Mouse (Mus musculus): ENCODE results near the gene Ccdc82. TPM values are rescaled to one million over a fixed set of nuclear protein-coding genes. Genes with fewer than 3 reads are reported as not detected.

The Ccdc82 gene
- polyA plus RNA-seq (2015; fragmentation: Nextera tagmentation; extraction: Ambion mirVana): 9.5 and 12.3 TPM in 2 replicates

- Histone ChIP-seq H3K27me3 (no peaks in the 10 kb centered on the region), H3K9ac (peak within 1 kb of the TSS; percentile 83), H3K9me3 (replicated peaks) (no peaks in the 10 kb centered on the region), H3K27ac (peak within 1 kb of the TSS; percentile 90), H3K4me1 (replicated peaks) (peaks cover 32% of the 10 kb centered on the region), H3K4me3 (replicated peaks) (peak within 1 kb of the TSS; percentile 77), H3K36me3 (no peaks in the 10 kb centered on the region), H3K4me2 (peak within 1 kb of the TSS; percentile 93)
- under 1% methylated on average over 36 of the region's 39 CpGs for WGBS (ENCODE audit: insufficient replicate concordance)
- ATAC-seq (ENCODE audit: low read depth) (peak; percentile 97), DNase-seq (peak; percentile 83)
Measured at GRCm38 (mm10) chr9:13246815-13247638, at the start of gene Ccdc82. TSS of gene Ccdc82 (plus strand) at chr9:13246955.

- 62% methylated on average over 3 of the region's 3 CpGs for WGBS (ENCODE audit: insufficient replicate concordance)
- no peak for DNase-seq
Measured at GRCm38 (mm10) chr9:13200079-13200478, 46.7 kb upstream of the Ccdc82 start.

GRCm38 (mm10) chr9:13203109-13203508, 43.6 kb upstream of the Ccdc82 start:
- H3K9ac ChIP-seq: no peak overlapping the region

More at GRCm38 (mm10) chr9:13200079-13200478, 46.7 kb upstream of the Ccdc82 start:
- Histone ChIP-seq H3K27ac (no peak overlapping the region), H3K4me2 (no peak overlapping the region), H3K27me3 (no peaks in the 10 kb centered on the region), H3K9me3 (replicated peaks) (no peaks in the 10 kb centered on the region), H3K4me1 (replicated peaks) (peaks cover 19% of the 10 kb centered on the region), H3K4me3 (replicated peaks) (no peak overlapping the region), H3K36me3 (no peaks in the 10 kb centered on the region), H3K9ac (no peak overlapping the region)
- ATAC-seq (ENCODE audit: low read depth): no peak

GRCm38 (mm10) chr9:13203681-13204080, 43.1 kb upstream of the Ccdc82 start:
- 19% methylated on average over 5 of the region's 5 CpGs for WGBS (ENCODE audit: insufficient replicate concordance)
- ATAC-seq (ENCODE audit: low read depth) (peak; percentile 96), DNase-seq (peak; percentile 49)
- Histone ChIP-seq H3K4me3 (replicated peaks) (no peak overlapping the region), H3K36me3 (no peaks in the 10 kb centered on the region), H3K27ac (no peak overlapping the region), H3K9me3 (replicated peaks) (no peaks in the 10 kb centered on the region), H3K9ac (no peak overlapping the region), H3K4me2 (0 out of 2 replicates have a peak overlapping the region, but pooled peaks have one; percentile 4), H3K27me3 (no peaks in the 10 kb centered on the region), H3K4me1 (replicated peaks) (peaks cover 19% of the 10 kb centered on the region)

More at GRCm38 (mm10) chr9:13203109-13203508, 43.6 kb upstream of the Ccdc82 start:
- no peak overlapping the region for H3K4me3 ChIP-seq (replicated peaks)
- WGBS (ENCODE audit: insufficient replicate concordance): 66% methylated on average over 1 of the region's 1 CpGs
- no peak for DNase-seq
- H3K9me3 ChIP-seq (replicated peaks): no peaks in the 10 kb centered on the region
- ATAC-seq (ENCODE audit: low read depth): 0 out of 2 replicates have a peak, but pooled peaks have one; percentile 16
- H3K4me1 ChIP-seq (replicated peaks): peaks cover 19% of the 10 kb centered on the region
- no peak overlapping the region for H3K4me2 ChIP-seq
- no peak overlapping the region for H3K27ac ChIP-seq
- no peaks in the 10 kb centered on the region for H3K36me3 ChIP-seq
- no peaks in the 10 kb centered on the region for H3K27me3 ChIP-seq

- 43% methylated on average over 2 of the region's 2 CpGs for WGBS (ENCODE audit: insufficient replicate concordance)
- H3K9ac ChIP-seq: no peak overlapping the region
Measured at GRCm38 (mm10) chr9:13206369-13206768, 40.4 kb upstream of the Ccdc82 start.

GRCm38 (mm10) chr9:13225872-13226271, 20.9 kb upstream of the Ccdc82 start:
- no peaks in the 10 kb centered on the region; the same call in 1 of the 2 replicates for H3K4me1 ChIP-seq (replicated peaks)
- WGBS (ENCODE audit: insufficient replicate concordance): 67% methylated on average over 1 of the region's 1 CpGs
- H3K27me3 ChIP-seq: no peaks in the 10 kb centered on the region
- no peak overlapping the region for H3K9ac ChIP-seq
- no peaks in the 10 kb centered on the region for H3K36me3 ChIP-seq
- no peak overlapping the region for H3K27ac ChIP-seq
- H3K4me3 ChIP-seq (replicated peaks): no peak overlapping the region
- H3K9me3 ChIP-seq (replicated peaks): 0 out of 2 replicates have a peak, but pooled peaks cover 7% of the 10 kb centered on the region
- DNase-seq (no peak), ATAC-seq (ENCODE audit: low read depth) (no peak)
- H3K4me2 ChIP-seq: no peak overlapping the region

More at GRCm38 (mm10) chr9:13206369-13206768, 40.4 kb upstream of the Ccdc82 start:
- H3K27me3 ChIP-seq: no peaks in the 10 kb centered on the region
- no peak overlapping the region for H3K4me3 ChIP-seq (replicated peaks)
- H3K27ac ChIP-seq: no peak overlapping the region
- no peak for DNase-seq
- no peaks in the 10 kb centered on the region for H3K9me3 ChIP-seq (replicated peaks)
- peaks cover 19% of the 10 kb centered on the region for H3K4me1 ChIP-seq (replicated peaks)
- no peaks in the 10 kb centered on the region for H3K36me3 ChIP-seq
- H3K4me2 ChIP-seq: no peak overlapping the region
- no peak for ATAC-seq (ENCODE audit: low read depth)

GRCm38 (mm10) chr9:13230553-13230952, 16.2 kb upstream of the Ccdc82 start:
- H3K4me3 ChIP-seq (replicated peaks): no peak overlapping the region
- H3K36me3 ChIP-seq: no peaks in the 10 kb centered on the region
- no peaks in the 10 kb centered on the region; the same call in 1 of the 2 replicates for H3K4me1 ChIP-seq (replicated peaks)
- H3K9me3 ChIP-seq (replicated peaks): 0 out of 2 replicates have a peak, but pooled peaks cover 7% of the 10 kb centered on the region
- no peak overlapping the region for H3K27ac ChIP-seq
- no peaks in the 10 kb centered on the region for H3K27me3 ChIP-seq
- WGBS (ENCODE audit: insufficient replicate concordance): 17% methylated on average over 4 of the region's 4 CpGs
- no peak overlapping the region for H3K9ac ChIP-seq
- H3K4me2 ChIP-seq: no peak overlapping the region
- ATAC-seq (ENCODE audit: low read depth) (no peak), DNase-seq (no peak)

GRCm38 (mm10) chr9:13231545-13232216, 15.1 kb upstream of the Ccdc82 start:
- ATAC-seq (ENCODE audit: low read depth) (no peak), DNase-seq (no peak)
- Histone ChIP-seq H3K4me2 (no peak overlapping the region), H3K36me3 (no peaks in the 10 kb centered on the region), H3K4me1 (replicated peaks) (no peaks in the 10 kb centered on the region; the same call in 1 of the 2 replicates), H3K4me3 (replicated peaks) (no peak overlapping the region), H3K9ac (no peak overlapping the region), H3K9me3 (replicated peaks) (0 out of 2 replicates have a peak, but pooled peaks cover 7% of the 10 kb centered on the region), H3K27ac (no peak overlapping the region), H3K27me3 (no peaks in the 10 kb centered on the region)
- WGBS (ENCODE audit: insufficient replicate concordance): 20% methylated on average over 5 of the region's 5 CpGs

- ATAC-seq (ENCODE audit: low read depth) (no peak), DNase-seq (no peak)
- no peak overlapping the region for H3K9ac ChIP-seq
- H3K27ac ChIP-seq: no peak overlapping the region
- H3K4me3 ChIP-seq (replicated peaks): no peak overlapping the region
- H3K9me3 ChIP-seq (replicated peaks): no peaks in the 10 kb centered on the region
- no peaks in the 10 kb centered on the region for H3K36me3 ChIP-seq
- H3K27me3 ChIP-seq: no peaks in the 10 kb centered on the region
- peaks cover 18% of the 10 kb centered on the region for H3K4me1 ChIP-seq (replicated peaks)
- no peak overlapping the region for H3K4me2 ChIP-seq
Measured at GRCm38 (mm10) chr9:13242321-13242720, 4.4 kb upstream of the Ccdc82 start.

- Histone ChIP-seq H3K9me3 (replicated peaks) (no peaks in the 10 kb centered on the region), H3K36me3 (no peaks in the 10 kb centered on the region), H3K27ac (peak within 1 kb of the TSS; percentile 69), H3K27me3 (no peaks in the 10 kb centered on the region), H3K4me1 (replicated peaks) (peaks cover 26% of the 10 kb centered on the region), H3K4me2 (peak within 1 kb of the TSS; percentile 86), H3K9ac (peak within 1 kb of the TSS; percentile 77), H3K4me3 (replicated peaks) (peak within 1 kb of the TSS; percentile 68)
- WGBS (ENCODE audit: insufficient replicate concordance): 4% methylated on average over 10 of the region's 10 CpGs
- ATAC-seq (ENCODE audit: low read depth): no peak
- DNase-seq: peak; percentile 12
Measured at GRCm38 (mm10) chr9:13245481-13245880, 1.3 kb upstream of the Ccdc82 start, which contains the start of gene Jrkl. TSS of gene Jrkl (minus strand) at chr9:13245829.

GRCm38 (mm10) chr9:13248104-13248503, 1.3 kb downstream of the Ccdc82 start:
- Histone ChIP-seq H3K4me1 (replicated peaks) (peaks cover 32% of the 10 kb centered on the region), H3K36me3 (peaks cover 6% of the 10 kb centered on the region), H3K9ac (no peak overlapping the region; the same call in 1 of the 2 replicates), H3K4me3 (replicated peaks) (peak overlapping the region; percentile 77; the same call in 1 of the 2 replicates), H3K9me3 (replicated peaks) (no peaks in the 10 kb centered on the region), H3K27me3 (no peaks in the 10 kb centered on the region), H3K4me2 (peak overlapping the region; percentile 93), H3K27ac (no peak overlapping the region)
- 75% methylated on average over 4 of the region's 4 CpGs for WGBS (ENCODE audit: insufficient replicate concordance)
- ATAC-seq (ENCODE audit: low read depth) (no peak), DNase-seq (no peak)
